Mouse (Mus musculus) adrenal gland, postnatal 14 days (tissue): ENCODE results near the gene Eml2. TPM values are rescaled to one million over a fixed set of nuclear protein-coding genes. Genes with fewer than 3 reads are reported as not detected.
A peak's percentile ranks its signal among the peaks of the same experiment; 100 is the strongest.

Source experiments
- DNase-seq: peaks from one replicate; pipeline ENCODE4 v3.0.0; 2021; ENCODE audit warnings: mixed read lengths
- microRNA-seq, 2 experiments: library from miRNA; unstranded; fragments of <30 nt; microRNA quantifications; one replicate each; pipeline ENCODE4 v1.2.0; 2021
- total RNA-seq: library from RNA; stranded (reverse); gene quantifications from 2 replicates; pipeline ENCODE4 v1.2.3, GENCODE M21; 2021

The Eml2 gene
- total RNA-seq, 1 experiment from 2014 or later: 36.9 TPM

- DNase-seq: no peak
Observed at GRCm38 (mm10) chr7:19230041-19230580, 53.9 kb downstream of the Eml2 start.

GRCm38 (mm10) chr7:19230899-19231298, 54.7 kb downstream of the Eml2 start:
- no peak for DNase-seq

- DNase-seq: no peak
Observed at GRCm38 (mm10) chr7:19231849-19232248, 55.6 kb downstream of the Eml2 start.

- no peak for DNase-seq
Observed at GRCm38 (mm10) chr7:19234652-19235051, 58.4 kb downstream of the Eml2 start.

GRCm38 (mm10) chr7:19235092-19235671, 59.0 kb downstream of the Eml2 start:
- DNase-seq: no peak

GRCm38 (mm10) chr7:19236411-19236810, 60.2 kb downstream of the Eml2 start:
- DNase-seq: no peak

- no peak for DNase-seq
Observed at GRCm38 (mm10) chr7:19238344-19238743, 62.1 kb downstream of the Eml2 start.

- DNase-seq: peak; percentile 93
Observed at GRCm38 (mm10) chr7:19239423-19239822, 63.2 kb downstream of the Eml2 start.

- no peak for DNase-seq
Observed at GRCm38 (mm10) chr7:19239986-19240385, 63.8 kb downstream of the Eml2 start.

GRCm38 (mm10) chr7:19240905-19241463, 64.8 kb downstream of the Eml2 start:
- DNase-seq: no peak

- DNase-seq: no peak
Observed at GRCm38 (mm10) chr7:19242005-19242404, 65.8 kb downstream of the Eml2 start.

- no peak for DNase-seq
Observed at GRCm38 (mm10) chr7:19243858-19244257, 67.6 kb downstream of the Eml2 start.

- DNase-seq: peak; percentile 74
Observed at GRCm38 (mm10) chr7:19245083-19245482, 68.9 kb downstream of the Eml2 start.

GRCm38 (mm10) chr7:19246855-19247254, 70.6 kb downstream of the Eml2 start:
- no peak for DNase-seq

GRCm38 (mm10) chr7:19247511-19247910, 71.3 kb downstream of the Eml2 start:
- DNase-seq: no peak

- DNase-seq: no peak
Observed at GRCm38 (mm10) chr7:19252078-19252477, 75.9 kb downstream of the Eml2 start.

- no peak for DNase-seq
Observed at GRCm38 (mm10) chr7:19253437-19253836, 77.2 kb downstream of the Eml2 start.

GRCm38 (mm10) chr7:19255395-19255794, 79.2 kb downstream of the Eml2 start:
- no peak for DNase-seq

Small RNA genes within 50 kb of the gene (microRNA-seq; reads per million reads assigned to microRNA genes)
- 425 to 433 reads per million in 2 experiments for gene Mir330

Other genes with a start within 250 kb of the Eml2 start
- gene Nanos2, start 189.0 kb upstream of the Eml2 start, total RNA-seq: not detected in 2 replicates
- 7.1 and 8.2 TPM in 2 replicates for gene Mypop, start 185.2 kb upstream of the Eml2 start, total RNA-seq
- 35.9 and 38.6 TPM in 2 replicates for gene Irf2bp1, start 172.4 kb upstream of the Eml2 start, total RNA-seq
- gene Foxa3, start 152.9 kb upstream of the Eml2 start, total RNA-seq: 0.34 and 6.8 TPM in 2 replicates
- gene Sympk, start 152.0 kb upstream of the Eml2 start, total RNA-seq: 83.7 and 84.3 TPM in 2 replicates
- not detected in 2 replicates for gene Rsph6a, start 121.7 kb upstream of the Eml2 start, total RNA-seq
- gene Dmwd, start 100.2 kb upstream of the Eml2 start, total RNA-seq: 45.7 and 47.7 TPM in 2 replicates
- gene Dmpk, start 92.6 kb upstream of the Eml2 start, total RNA-seq: 64.2 and 65.6 TPM in 2 replicates
- gene Six5, start 81.8 kb upstream of the Eml2 start, total RNA-seq: 13.3 and 15.3 TPM in 2 replicates
- gene Gm4969, start 58.1 kb upstream of the Eml2 start, total RNA-seq: 0.19 TPM in 1 of 2 replicates, not detected in the other
- gene Fbxo46, start 56.6 kb upstream of the Eml2 start, total RNA-seq: 11.2 and 11.9 TPM in 2 replicates
- gene Qpctl, start 27.1 kb upstream of the Eml2 start, total RNA-seq: 13.2 and 15.2 TPM in 2 replicates
- gene Snrpd2, start 26.7 kb upstream of the Eml2 start, total RNA-seq: 79.1 and 87.8 TPM in 2 replicates
- 0.71 and 0.93 TPM in 2 replicates for gene Gipr, start 10.3 kb upstream of the Eml2 start, total RNA-seq
- 9.7 and 12.4 TPM in 2 replicates for gene Gpr4, start 36.1 kb downstream of the Eml2 start, total RNA-seq
- gene Opa3, start 51.9 kb downstream of the Eml2 start, total RNA-seq: 27.5 and 28.5 TPM in 2 replicates
- 62.0 and 79.0 TPM in 2 replicates for gene Vasp, start 95.4 kb downstream of the Eml2 start, total RNA-seq
- gene Ppm1n, start 103.6 kb downstream of the Eml2 start, total RNA-seq: 0.19 TPM in 1 of 2 replicates, not detected in the other
- gene Rtn2, start 106.2 kb downstream of the Eml2 start, total RNA-seq: 6.0 and 7.9 TPM in 2 replicates
- gene Fosb, start 133.6 kb downstream of the Eml2 start, total RNA-seq: 2.1 and 22.4 TPM in 2 replicates
- gene Ercc1, start 168.4 kb downstream of the Eml2 start, total RNA-seq: 37.1 and 46.7 TPM in 2 replicates
- gene Cd3eap, start 183.1 kb downstream of the Eml2 start, total RNA-seq: 12.2 and 14.5 TPM in 2 replicates
- 7.3 and 8.3 TPM in 2 replicates for gene Ppp1r13l, start 183.3 kb downstream of the Eml2 start, total RNA-seq
- 28.2 and 30.2 TPM in 2 replicates for gene Ercc2, start 205.6 kb downstream of the Eml2 start, total RNA-seq
- gene Klc3, start 227.7 kb downstream of the Eml2 start, total RNA-seq: 1.3 and 2.7 TPM in 2 replicates
- 0.74 and 0.79 TPM in 2 replicates for gene Ckm, start 228.4 kb downstream of the Eml2 start, total RNA-seq